Mouse (Mus musculus) lung, embryonic 15.5 days (tissue): ENCODE results near the gene H2-K1. TPM values are rescaled to one million over a fixed set of nuclear protein-coding genes. Genes with fewer than 3 reads are reported as not detected.

Experiments
- ATAC-seq: fragments of 200-750 bp; cut with Nextera tagmentation; 2 replicates; pipeline ENCODE4 v1.8.0; 2017; ENCODE audit warnings: moderate number of reproducible peaks, borderline replicate concordance; ENCODE audit not compliant: low FRiP score, low TSS enrichment; ENCODE audit errors: extremely low read depth
- H3K27ac ChIP-seq: fragments of 300-500 bp; sonication (generic); 2 replicates; pipeline ENCODE4 v1.5.1; 2015; ENCODE audit warnings: moderate library complexity, mild to moderate bottlenecking, inconsistent platforms
- H3K27me3 ChIP-seq: fragments of 300-500 bp; sonication (generic); 2 replicates; pipeline ENCODE4 v1.6.1; 2015; ENCODE audit warnings: inconsistent platforms
- H3K36me3 ChIP-seq: fragments of 300-500 bp; sonication (generic); 2 replicates; pipeline ENCODE4 v1.6.1; 2015; ENCODE audit warnings: inconsistent platforms
- H3K4me1 ChIP-seq: fragments of 300-500 bp; sonication (generic); 2 replicates; pipeline ENCODE4 v1.6.1; 2015; ENCODE audit warnings: inconsistent platforms
- H3K4me2 ChIP-seq: fragments of 300-500 bp; sonication (generic); 2 replicates; pipeline ENCODE4 v1.6.1; 2015; ENCODE audit warnings: inconsistent platforms, mild to moderate bottlenecking, moderate library complexity
- H3K4me3 ChIP-seq: fragments of 300-500 bp; sonication (generic); 2 replicates; pipeline ENCODE4 v1.5.1; 2015; ENCODE audit warnings: mild to moderate bottlenecking, inconsistent platforms
- H3K9ac ChIP-seq: fragments of 300-500 bp; sonication (generic); 2 replicates; pipeline ENCODE4 v1.6.1; 2015; ENCODE audit warnings: inconsistent platforms
- H3K9me3 ChIP-seq: fragments of 300-500 bp; sonication (generic); 2 replicates; pipeline ENCODE4 v1.6.1; 2016; ENCODE audit warnings: inconsistent platforms
- WGBS: fragments of 180-500 bp; shearing (Covaris S2); methylation state at CpG from one replicate; pipeline ENCODE4 v1.1.7; 2015; 5-methylcytosine and 5-hydroxymethylcytosine counted together
- polyA plus RNA-seq: library from polyadenylated mRNA; unstranded; fragments of >200 nt; fragmentation: Nextera tagmentation; extraction: Ambion mirVana; gene quantifications from 2 replicates; pipeline ENCODE4 v1.2.1, GENCODE M21; 2015

The H2-K1 gene
- polyA plus RNA-seq: 49.7 and 69.2 TPM in 2 replicates

GRCm38 (mm10) chr17:34000150-34000537, at the start of gene H2-K1:
Gene H2-K1, minus strand, starts transcription at chr17:34000347.
- Histone ChIP-seq H3K9ac (peak within 1 kb of the TSS; percentile 40), H3K9me3 (no peaks in the 10 kb centered on the region), H3K4me1 (peaks cover 9% of the 10 kb centered on the region; the same call in 1 of the 2 replicates), H3K4me3 (peak within 1 kb of the TSS; percentile 59), H3K36me3 (no peaks in the 10 kb centered on the region), H3K4me2 (peak within 1 kb of the TSS; percentile 99), H3K27me3 (peaks cover 41% of the 10 kb centered on the region), H3K27ac (no peak within 1 kb of the TSS)
- under 1% methylated on average over 30 of the region's 30 CpGs for WGBS
- peak; percentile 83; the same call in 1 of the 2 replicates for ATAC-seq

GRCm38 (mm10) chr17:34047404-34048050, 47.4 kb upstream of the H2-K1 start:
- Histone ChIP-seq H3K4me2 (no peak overlapping the region), H3K4me3 (no peak overlapping the region), H3K27me3 (no peaks in the 10 kb centered on the region), H3K9ac (no peak overlapping the region), H3K27ac (no peak overlapping the region), H3K4me1 (no peaks in the 10 kb centered on the region), H3K9me3 (no peaks in the 10 kb centered on the region; the same call in 1 of the 2 replicates), H3K36me3 (no peaks in the 10 kb centered on the region)
- 86% methylated on average over 5 of the region's 5 CpGs for WGBS
- no peak for ATAC-seq

GRCm38 (mm10) chr17:34045941-34046340, 45.8 kb upstream of the H2-K1 start:
- H3K9me3 ChIP-seq: no peaks in the 10 kb centered on the region; the same call in 1 of the 2 replicates
- H3K27me3 ChIP-seq: no peaks in the 10 kb centered on the region; the same call in 1 of the 2 replicates
- peaks cover 14% of the 10 kb centered on the region for H3K4me1 ChIP-seq
- no peaks in the 10 kb centered on the region for H3K36me3 ChIP-seq
- WGBS: 73% methylated on average over 14 of the region's 14 CpGs
- H3K9ac ChIP-seq: no peak overlapping the region
- H3K4me2 ChIP-seq: no peak overlapping the region
- no peak for ATAC-seq
- no peak overlapping the region for H3K4me3 ChIP-seq
- no peak overlapping the region for H3K27ac ChIP-seq

- H3K4me1 ChIP-seq: peaks cover 37% of the 10 kb centered on the region
- peak overlapping the region; percentile 4; the same call in 1 of the 2 replicates for H3K4me3 ChIP-seq
- H3K9ac ChIP-seq: no peak overlapping the region
- H3K4me2 ChIP-seq: peak overlapping the region; percentile 57
- peaks cover 19% of the 10 kb centered on the region for H3K27me3 ChIP-seq
- H3K27ac ChIP-seq: peak overlapping the region; percentile 29; the same call in 1 of the 2 replicates
- ATAC-seq: no peak
- no peaks in the 10 kb centered on the region for H3K9me3 ChIP-seq
- WGBS: 14% methylated on average over 17 of the region's 17 CpGs
- peaks cover 28% of the 10 kb centered on the region for H3K36me3 ChIP-seq
Measured at GRCm38 (mm10) chr17:34039562-34040450, 39.7 kb upstream of the H2-K1 start.

GRCm38 (mm10) chr17:34038878-34039561, 38.9 kb upstream of the H2-K1 start, which contains the start of gene Col11a2:
Gene Col11a2, plus strand, starts transcription at chr17:34039437.
- H3K36me3 ChIP-seq: peaks cover 34% of the 10 kb centered on the region
- no peaks in the 10 kb centered on the region for H3K9me3 ChIP-seq
- H3K4me1 ChIP-seq: peaks cover 37% of the 10 kb centered on the region
- peak within 1 kb of the TSS; percentile 26 for H3K4me3 ChIP-seq
- peaks cover 19% of the 10 kb centered on the region for H3K27me3 ChIP-seq
- 6% methylated on average over 28 of the region's 28 CpGs for WGBS
- H3K9ac ChIP-seq: peak within 1 kb of the TSS; percentile 36
- H3K27ac ChIP-seq: peak within 1 kb of the TSS; percentile 29; the same call in 1 of the 2 replicates
- ATAC-seq: peak; percentile 25; the same call in 1 of the 2 replicates
- peak within 1 kb of the TSS; percentile 57 for H3K4me2 ChIP-seq

GRCm38 (mm10) chr17:34038440-34038839, 38.3 kb upstream of the H2-K1 start:
- Histone ChIP-seq H3K9me3 (no peaks in the 10 kb centered on the region), H3K27me3 (peaks cover 19% of the 10 kb centered on the region), H3K4me2 (peak overlapping the region; percentile 57), H3K9ac (peak overlapping the region; percentile 36; the same call in 1 of the 2 replicates), H3K27ac (no peak overlapping the region), H3K4me1 (peaks cover 40% of the 10 kb centered on the region), H3K36me3 (peaks cover 37% of the 10 kb centered on the region), H3K4me3 (peak overlapping the region; percentile 26)
- ATAC-seq: no peak
- WGBS: 13% methylated on average over 21 of the region's 21 CpGs

GRCm38 (mm10) chr17:34037241-34037640, 37.1 kb upstream of the H2-K1 start:
- H3K4me3 ChIP-seq: no peak overlapping the region
- H3K36me3 ChIP-seq: peaks cover 37% of the 10 kb centered on the region
- 87% methylated on average over 7 of the region's 7 CpGs for WGBS
- ATAC-seq: no peak
- peaks cover 47% of the 10 kb centered on the region for H3K4me1 ChIP-seq
- H3K9me3 ChIP-seq: no peaks in the 10 kb centered on the region
- H3K27ac ChIP-seq: no peak overlapping the region
- no peak overlapping the region for H3K9ac ChIP-seq
- peaks cover 19% of the 10 kb centered on the region for H3K27me3 ChIP-seq
- H3K4me2 ChIP-seq: no peak overlapping the region

GRCm38 (mm10) chr17:34036647-34037046, 36.5 kb upstream of the H2-K1 start:
- no peak for ATAC-seq
- Histone ChIP-seq H3K4me3 (no peak overlapping the region), H3K27ac (no peak overlapping the region), H3K4me1 (peaks cover 41% of the 10 kb centered on the region), H3K9me3 (no peaks in the 10 kb centered on the region), H3K4me2 (no peak overlapping the region), H3K9ac (no peak overlapping the region), H3K27me3 (peaks cover 19% of the 10 kb centered on the region), H3K36me3 (peaks cover 37% of the 10 kb centered on the region)
- WGBS: 77% methylated on average over 10 of the region's 10 CpGs

GRCm38 (mm10) chr17:34035517-34035916, 35.4 kb upstream of the H2-K1 start:
- ATAC-seq: no peak
- Histone ChIP-seq H3K36me3 (peaks cover 37% of the 10 kb centered on the region), H3K27ac (no peak overlapping the region), H3K4me2 (no peak overlapping the region), H3K9ac (no peak overlapping the region), H3K9me3 (no peaks in the 10 kb centered on the region), H3K27me3 (peaks cover 19% of the 10 kb centered on the region), H3K4me3 (no peak overlapping the region), H3K4me1 (peaks cover 39% of the 10 kb centered on the region)
- 81% methylated on average over 9 of the region's 9 CpGs for WGBS

GRCm38 (mm10) chr17:34034064-34034463, 33.9 kb upstream of the H2-K1 start:
- no peak overlapping the region for H3K4me2 ChIP-seq
- peaks cover 11% of the 10 kb centered on the region; the same call in 1 of the 2 replicates for H3K27me3 ChIP-seq
- H3K4me1 ChIP-seq: peaks cover 42% of the 10 kb centered on the region
- no peak overlapping the region for H3K9ac ChIP-seq
- H3K36me3 ChIP-seq: peaks cover 49% of the 10 kb centered on the region
- 71% methylated on average over 10 of the region's 10 CpGs for WGBS
- H3K9me3 ChIP-seq: no peaks in the 10 kb centered on the region
- no peak for ATAC-seq
- H3K27ac ChIP-seq: no peak overlapping the region
- no peak overlapping the region for H3K4me3 ChIP-seq

- H3K4me3 ChIP-seq: peak overlapping the region; percentile 73; the same call in 1 of the 2 replicates
- H3K4me2 ChIP-seq: peak overlapping the region; percentile 93; the same call in 1 of the 2 replicates
- H3K27ac ChIP-seq: no peak overlapping the region
- H3K27me3 ChIP-seq: peaks cover 5% of the 10 kb centered on the region; the same call in 1 of the 2 replicates
- ATAC-seq: no peak
- WGBS: 88% methylated on average over 9 of the region's 9 CpGs
- H3K9ac ChIP-seq: 0 out of 2 replicates have a peak overlapping the region, but pooled peaks have one; percentile 82
- H3K36me3 ChIP-seq: peaks cover 55% of the 10 kb centered on the region
- H3K9me3 ChIP-seq: no peaks in the 10 kb centered on the region
- peaks cover 42% of the 10 kb centered on the region for H3K4me1 ChIP-seq
Measured at GRCm38 (mm10) chr17:34033441-34033840, 33.3 kb upstream of the H2-K1 start.
